Mouse (Mus musculus) embryo, embryonic 11.5 days (tissue): ENCODE results near the gene Btbd9.

Source experiments
- DNase-seq: peaks from one replicate; pipeline ENCODE4 v3.0.0-alpha.2; 2012; ENCODE audit warnings: low read depth, low spot score

Gene Btbd9

GRCm38 (mm10) chr17:30454155-30454861, 122.0 kb downstream of the Btbd9 start:
- no peak for DNase-seq

- no peak for DNase-seq
These were observed 123.0 kb downstream of the Btbd9 start for GRCm38 (mm10) chr17:30453272-30453671.

DNA sequence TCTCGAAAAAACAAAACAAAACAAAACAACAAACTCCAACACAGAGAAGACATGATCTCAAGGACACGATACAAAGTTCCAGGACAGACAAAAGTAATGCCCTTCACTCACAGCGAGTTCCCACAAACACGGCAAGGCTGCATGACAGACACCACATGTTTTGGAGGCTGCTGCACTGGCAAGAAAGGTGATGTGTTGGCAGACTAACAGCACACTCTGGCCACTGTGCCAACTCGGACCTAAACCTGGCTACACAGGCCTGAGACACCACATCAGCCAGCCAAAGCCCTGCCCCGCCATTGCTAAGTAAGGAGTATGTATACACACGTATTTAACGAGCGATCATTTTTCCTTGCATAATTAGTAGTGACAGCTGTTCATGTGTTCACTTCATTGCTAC, 123.9 kb downstream of the Btbd9 start:
- DNase-seq, result no peak

- DNase-seq, result no peak
These were observed 127.7 kb downstream of the Btbd9 start for GRCm38 (mm10) chr17:30448562-30448961.

DNA sequence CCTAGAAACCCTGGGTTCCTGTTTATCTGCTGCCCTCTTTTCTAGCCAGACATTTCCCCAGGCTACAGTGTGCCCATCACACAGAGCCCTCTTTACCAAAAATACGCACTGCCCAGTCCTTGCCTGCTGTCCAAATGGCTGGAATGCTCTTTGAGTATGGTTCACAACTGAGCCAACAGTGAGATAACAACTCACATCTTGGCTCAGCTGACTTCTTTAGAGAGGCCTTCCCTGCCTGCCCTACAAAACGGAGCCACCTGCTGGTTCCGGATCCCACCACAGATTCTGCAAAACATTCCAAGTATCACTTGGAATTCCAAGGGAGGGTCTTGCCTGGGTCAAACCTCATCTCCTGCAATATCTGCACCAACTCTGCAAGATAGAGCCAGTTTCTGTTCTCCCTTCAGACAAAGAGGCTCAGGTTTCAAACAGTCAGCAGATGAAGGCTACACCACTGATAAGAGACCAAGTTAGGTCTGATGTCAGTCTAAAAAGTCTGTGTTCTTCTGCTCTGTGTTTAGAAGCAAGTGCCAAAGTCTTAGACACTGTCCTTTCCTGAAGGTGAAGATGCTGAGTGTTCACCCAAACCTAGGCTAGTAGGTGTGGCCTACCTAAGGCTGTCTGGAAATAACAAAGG, 130.4 kb downstream of the Btbd9 start:
- no peak for DNase-seq

DNA sequence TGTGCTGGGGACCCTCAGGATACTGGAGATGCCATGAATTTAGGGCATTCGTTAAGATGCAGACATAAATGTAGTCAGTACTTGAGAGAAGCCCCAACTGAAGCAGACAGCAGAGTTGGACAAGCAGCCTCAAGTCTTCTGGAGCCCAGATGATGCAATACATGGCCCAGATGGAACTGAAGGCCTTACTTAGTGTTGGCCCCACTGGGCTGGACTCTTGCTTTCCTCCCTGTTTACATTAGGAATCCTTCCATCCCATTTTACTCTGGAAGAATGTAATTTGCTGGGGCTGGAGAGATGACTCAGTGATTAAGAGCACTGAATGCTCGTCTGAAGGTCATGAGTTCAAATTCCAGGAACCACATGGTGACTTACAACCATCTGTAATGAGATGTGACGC, 136.6 kb downstream of the Btbd9 start:
- DNase-seq, result no peak

GRCm38 (mm10) chr17:30438786-30439185, 137.5 kb downstream of the Btbd9 start:
- DNase-seq, result no peak

- no peak for DNase-seq
These were observed 140.2 kb downstream of the Btbd9 start for GRCm38 (mm10) chr17:30436021-30436461.

- no peak for DNase-seq
These were observed 140.8 kb downstream of the Btbd9 start for GRCm38 (mm10) chr17:30435478-30435877.

DNA sequence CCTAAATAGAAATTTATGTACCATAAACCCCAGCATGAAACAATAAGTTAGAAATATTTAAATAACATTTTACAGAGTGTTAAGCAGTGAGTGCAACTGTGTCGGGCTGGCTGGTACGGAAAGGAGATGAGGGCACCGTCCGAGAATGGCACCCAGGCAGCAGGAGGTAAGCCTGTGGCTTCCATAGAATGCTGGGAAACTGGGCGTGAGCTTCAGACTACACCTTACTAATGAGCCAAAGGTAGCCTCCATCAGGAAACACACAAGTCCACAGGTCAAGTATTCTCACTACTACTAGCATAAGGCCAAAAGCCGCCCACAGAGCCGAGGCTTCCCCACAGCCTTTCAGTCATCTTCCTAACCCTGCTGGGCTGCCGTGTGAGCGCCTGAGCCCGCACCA, 144.2 kb downstream of the Btbd9 start:
- DNase-seq, result no peak

GRCm38 (mm10) chr17:30430961-30431640, 145.2 kb downstream of the Btbd9 start:
- no peak for DNase-seq

DNA sequence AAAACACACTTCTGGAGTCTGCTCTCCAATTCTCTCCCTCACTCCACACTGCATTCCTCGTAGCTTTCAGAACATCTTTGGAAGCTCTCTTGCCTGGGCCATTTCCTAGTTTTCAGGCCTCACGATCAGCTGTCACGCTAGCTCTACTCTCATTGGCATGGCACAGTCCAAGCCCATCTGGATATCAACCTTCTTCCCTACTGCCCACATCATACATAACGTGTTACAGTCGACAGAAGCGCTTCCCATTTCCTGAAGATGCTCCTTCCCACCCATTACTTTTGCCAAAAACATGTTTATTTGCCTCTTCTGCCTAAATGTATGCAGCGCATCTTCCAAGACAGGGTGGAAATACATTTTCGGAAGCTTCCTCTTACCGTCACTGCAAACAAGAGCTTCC, 147.6 kb downstream of the Btbd9 start:
- DNase-seq, result no peak

- no peak for DNase-seq
These were observed 152.9 kb downstream of the Btbd9 start for GRCm38 (mm10) chr17:30423256-30423852.

DNA sequence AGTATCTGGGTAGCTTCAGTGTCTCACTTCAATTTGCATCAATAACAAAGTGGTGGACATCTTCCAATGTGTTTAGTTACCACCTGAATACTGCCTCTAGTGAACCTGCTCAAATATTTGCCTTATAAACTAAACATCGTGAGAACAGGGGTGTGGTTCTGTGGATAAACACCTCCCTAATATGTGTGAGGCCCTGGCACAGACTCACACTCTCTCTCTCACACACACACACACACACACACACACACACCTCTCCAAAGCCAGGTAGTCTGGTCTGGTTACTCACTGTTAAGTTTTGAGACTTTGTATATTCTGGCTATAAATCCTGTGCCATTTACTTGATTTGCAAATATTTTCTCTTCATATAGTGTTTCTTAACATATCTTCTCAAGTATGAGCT, 154.0 kb downstream of the Btbd9 start:
- no peak for DNase-seq

- no peak for DNase-seq
These were observed 155.0 kb downstream of the Btbd9 start for GRCm38 (mm10) chr17:30421256-30421655.

- DNase-seq, result no peak
These were observed 156.8 kb downstream of the Btbd9 start for GRCm38 (mm10) chr17:30419494-30419893.

- no peak for DNase-seq
These were observed 157.8 kb downstream of the Btbd9 start for GRCm38 (mm10) chr17:30418510-30418909.

DNA sequence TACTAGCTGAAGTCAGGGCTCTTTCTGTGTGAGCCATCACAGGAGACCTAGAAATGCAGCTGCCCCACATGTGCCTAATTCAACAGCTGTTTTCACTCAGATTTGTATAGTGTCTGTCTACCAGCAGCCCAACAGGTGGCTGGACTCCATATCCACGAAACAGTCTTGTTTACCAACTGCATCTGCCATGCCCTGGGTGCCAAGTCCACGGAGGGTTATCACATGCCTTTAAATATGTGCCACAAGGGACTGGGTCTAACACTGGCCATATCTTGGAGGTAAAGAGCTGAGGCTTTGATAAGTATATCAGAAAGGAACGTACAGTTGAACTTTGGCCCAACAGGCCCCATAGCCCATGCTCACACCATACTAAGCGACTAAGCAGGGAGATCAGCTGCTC, 159.2 kb downstream of the Btbd9 start:
- DNase-seq, result peak; percentile 2

DNA sequence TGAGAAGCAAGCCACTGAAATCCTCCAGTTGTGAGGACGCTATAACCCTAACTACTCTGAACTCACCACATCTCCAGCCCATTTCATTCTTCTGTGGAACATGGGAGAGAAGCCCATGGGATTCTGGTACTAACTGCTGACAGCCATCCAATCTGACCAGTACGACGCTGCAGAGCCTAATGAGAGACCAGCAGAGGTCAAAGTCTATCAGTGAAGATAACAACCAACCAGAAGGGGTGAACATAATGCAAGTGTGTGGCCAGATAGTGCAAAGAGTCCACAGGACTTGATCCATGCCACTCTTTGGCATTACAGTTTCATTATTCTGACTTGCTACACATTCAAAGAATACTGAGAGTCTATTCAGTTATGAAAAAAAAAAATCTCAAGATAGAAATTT, 160.6 kb downstream of the Btbd9 start:
- DNase-seq, result no peak

DNA sequence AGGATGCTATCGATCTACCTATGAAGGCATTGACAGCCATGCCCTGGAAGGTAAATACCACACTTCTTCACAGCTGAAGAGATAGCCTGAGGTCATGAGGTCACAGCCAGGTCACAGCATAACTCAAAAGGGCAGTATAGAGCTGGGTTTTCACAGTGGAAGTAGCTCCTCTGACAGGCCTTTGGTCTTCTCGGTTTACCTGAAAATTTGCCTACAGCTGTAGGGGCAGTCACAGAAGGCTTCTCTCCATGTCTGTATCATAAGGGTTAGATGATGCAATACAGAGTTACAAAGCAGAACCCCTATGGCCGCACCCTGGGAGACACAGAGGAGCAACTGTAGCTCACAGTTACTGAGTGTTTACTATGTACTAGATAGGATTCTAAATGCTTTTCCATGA, 163.3 kb downstream of the Btbd9 start:
- no peak for DNase-seq

DNA sequence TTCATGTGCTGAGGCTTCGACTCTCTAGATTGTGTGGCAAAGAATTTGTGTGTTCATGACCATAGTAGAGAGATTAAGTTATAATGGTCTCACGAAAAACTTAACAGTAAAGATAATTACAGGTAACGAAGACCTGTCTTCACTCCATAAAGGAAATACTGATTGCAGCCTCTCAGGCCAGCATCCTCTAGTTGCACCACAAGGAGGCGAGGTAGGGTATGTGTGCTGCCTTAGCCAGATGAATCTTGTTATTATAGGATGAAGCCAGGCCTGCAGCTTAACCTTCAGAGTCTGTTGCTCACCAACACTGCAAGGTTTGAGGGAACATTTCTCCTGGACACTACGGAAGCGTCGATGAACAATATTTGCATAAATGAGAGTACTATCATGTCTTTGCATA, 170.3 kb downstream of the Btbd9 start:
- no peak for DNase-seq

DNA sequence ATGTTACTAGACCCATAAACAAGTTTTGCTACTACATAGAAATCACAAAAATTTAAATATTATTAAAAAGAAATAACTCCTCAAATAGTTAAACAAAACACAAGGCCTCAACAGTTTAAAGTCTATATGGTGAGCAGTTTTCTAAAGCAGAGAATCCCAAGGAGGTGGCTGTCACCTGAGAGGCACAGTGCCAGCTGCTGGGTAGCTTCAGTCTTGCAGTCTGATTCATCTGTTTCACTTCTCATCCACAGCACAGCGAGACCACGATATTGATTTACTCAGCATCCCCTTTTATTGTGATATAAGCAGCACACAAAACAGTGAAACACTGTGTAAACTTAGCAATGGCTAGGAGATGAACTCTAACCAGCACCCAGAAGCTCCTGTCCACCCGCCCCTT, 173.4 kb downstream of the Btbd9 start:
- no peak for DNase-seq

- DNase-seq, result no peak
These were observed 181.0 kb downstream of the Btbd9 start for GRCm38 (mm10) chr17:30395261-30395660.
